Mouse (Mus musculus) cerebellum, adult 9-11 months (tissue): ENCODE measurements around the gene Sowahd.
"Not testable (repeated sequence)": the region's sequence is repeated elsewhere in the genome, so short reads cannot be mapped to it uniquely, and the experiment has no call there.

Experiments used
- DNase-seq: peaks from one replicate; pipeline ENCODE4 v3.0.0; 2022

The Sowahd gene

DNA sequence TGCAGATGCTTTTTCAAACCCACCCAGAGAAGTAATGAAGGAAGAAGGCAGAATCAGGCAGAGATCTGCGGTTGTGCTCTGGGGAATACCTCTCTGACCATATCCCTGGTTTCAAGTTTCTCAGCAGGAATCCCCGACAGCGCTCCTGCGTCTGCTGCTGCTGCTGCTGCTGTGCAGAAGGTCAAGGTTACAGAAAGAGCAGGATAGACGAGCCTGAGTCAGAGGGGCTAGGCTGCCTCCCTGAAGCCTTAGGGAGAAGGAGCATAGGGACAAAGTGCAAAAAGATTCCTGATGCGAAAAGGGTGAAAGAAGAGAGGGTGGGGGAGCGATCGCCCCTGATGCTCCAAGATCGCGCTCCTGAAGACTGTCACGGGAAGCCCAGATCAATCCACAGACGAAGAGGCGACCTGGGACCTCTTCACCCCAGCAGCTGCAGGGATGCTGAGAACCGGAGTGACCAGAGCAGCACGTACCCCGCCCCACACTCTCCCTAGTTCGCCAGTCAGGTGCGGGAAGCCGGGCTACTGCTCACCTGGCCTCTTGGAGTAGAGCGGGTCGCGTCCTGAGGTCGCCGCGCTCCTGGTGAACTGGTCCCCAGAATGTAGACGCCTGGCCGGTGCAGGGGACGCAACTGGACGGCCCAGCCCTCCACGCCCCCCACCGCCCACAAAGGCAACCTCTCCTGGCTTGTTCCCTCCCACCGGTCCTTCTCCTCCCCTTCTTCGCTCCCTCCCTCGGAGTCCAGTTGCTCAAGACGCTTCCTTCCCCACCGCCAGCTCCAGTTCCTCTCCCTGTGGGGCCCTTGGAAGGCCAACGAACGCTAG, at the start of gene Sowahd:
Gene Sowahd (plus strand): TSS at position 780 of the 824 bp plus-strand sequence.
- DNase-seq = no peak

DNA sequence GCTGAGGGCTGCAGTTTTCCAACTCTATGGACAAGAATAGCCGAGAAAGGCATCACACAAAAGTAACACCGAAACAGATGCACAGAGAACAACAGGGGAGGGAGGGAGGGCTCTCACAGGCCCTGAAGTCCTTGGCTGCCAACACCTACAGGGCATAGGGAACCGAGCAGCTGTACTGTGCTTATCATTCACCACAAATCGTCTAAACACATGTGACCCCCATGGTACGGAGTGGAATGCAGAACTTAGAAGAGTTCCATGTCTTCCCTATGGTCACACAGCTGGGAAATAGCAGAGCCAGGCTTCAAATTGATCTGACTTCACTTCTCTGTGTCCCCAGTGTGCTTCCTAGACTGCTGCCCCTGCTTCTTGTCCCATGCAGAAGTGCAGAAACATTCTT, 34.8 kb upstream of the Sowahd start:
- no peak for DNase-seq

DNA sequence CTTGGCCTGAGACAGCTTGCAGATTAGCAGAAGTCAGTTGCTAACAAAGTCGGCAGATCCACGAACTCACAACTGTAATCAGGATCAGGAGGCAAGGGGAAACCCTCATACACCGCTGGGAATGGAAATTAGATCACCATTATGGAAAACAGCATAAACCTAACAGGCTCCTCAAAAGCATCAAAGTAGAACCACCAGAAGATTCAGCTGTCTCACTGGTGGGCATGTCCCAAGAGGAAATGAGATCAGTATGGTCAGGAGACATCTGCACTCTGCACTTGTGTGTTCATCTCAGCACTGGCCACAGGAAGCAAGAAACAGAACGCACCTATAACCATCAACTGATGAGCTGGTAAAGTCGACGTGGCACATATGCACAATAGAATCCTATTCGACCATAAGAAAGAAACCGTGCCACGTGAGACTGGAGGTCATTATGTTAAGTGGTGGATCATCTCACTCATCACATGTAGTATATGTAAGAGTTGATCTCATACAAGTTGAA, 30.4 kb upstream of the Sowahd start:
- DNase-seq = no peak

DNA sequence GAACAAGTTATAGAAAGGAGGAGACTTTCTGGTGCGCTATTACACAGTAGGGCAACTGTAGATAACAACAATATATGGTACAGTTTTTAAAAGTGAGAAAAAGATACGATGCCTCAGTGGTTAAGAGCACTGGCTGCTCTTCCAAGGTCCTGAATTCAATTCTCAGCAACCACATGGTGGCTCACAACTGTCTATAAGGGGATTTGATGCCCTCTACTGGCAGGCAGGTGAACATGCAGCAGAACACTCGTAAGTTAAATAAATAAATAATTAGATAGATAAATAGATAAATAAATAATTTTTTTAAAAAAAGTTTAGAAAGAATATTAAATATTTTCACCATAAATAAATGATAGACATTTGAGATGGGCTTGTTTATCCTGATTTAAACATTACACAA, 29.6 kb upstream of the Sowahd start:
- no peak for DNase-seq

DNA sequence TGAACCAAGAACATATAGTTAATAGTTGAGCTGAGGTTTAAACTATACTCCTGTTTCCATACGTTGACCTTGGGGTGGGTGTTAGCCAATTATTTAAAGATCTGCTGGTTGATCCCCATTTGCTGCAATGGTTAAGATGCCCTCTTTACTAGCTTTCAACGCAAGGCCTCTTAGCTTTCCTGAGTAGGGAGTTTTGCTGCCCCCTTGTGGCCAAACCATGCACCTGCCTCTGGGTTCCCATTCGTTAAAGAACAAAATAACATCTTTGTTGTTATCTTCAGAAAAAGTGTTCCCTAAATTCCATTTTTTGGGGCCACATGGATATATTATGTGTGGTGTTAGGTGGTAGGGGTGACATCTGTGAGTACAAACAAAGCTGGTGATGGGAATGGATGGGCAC, 26.0 kb upstream of the Sowahd start:
- peak; percentile 48 for DNase-seq

DNA sequence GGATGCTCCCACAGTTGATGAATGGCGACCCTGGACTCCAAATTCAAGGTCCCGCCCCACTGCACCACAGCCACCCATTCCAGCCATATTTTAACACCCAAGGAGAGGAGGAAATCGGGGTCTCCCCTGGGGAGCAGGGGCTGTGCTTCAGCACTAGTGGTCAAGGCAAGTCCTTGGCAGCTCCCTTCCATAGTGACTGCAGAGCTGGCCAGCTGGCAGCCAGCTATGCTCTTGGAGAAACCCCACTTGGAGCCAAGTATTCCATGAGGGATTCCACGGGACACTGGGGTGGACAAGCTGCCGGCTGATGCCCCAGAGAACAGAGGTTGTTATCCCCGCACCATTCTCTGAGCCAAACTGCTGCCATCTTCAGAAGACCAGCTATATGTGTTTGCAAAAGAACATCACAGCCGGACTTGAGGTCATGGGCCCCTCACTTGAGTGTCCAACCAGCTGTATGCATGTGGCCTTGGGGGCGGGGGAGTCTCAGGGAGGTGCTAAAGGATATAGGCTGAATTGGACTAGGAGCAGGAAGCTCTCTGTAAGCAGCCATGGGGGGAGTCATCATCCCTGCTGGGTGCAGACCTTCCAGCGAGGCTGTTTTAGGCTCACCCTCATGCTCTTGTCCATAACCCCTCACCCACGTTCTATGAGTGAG, 24.9 kb upstream of the Sowahd start:
- DNase-seq = no peak

DNA sequence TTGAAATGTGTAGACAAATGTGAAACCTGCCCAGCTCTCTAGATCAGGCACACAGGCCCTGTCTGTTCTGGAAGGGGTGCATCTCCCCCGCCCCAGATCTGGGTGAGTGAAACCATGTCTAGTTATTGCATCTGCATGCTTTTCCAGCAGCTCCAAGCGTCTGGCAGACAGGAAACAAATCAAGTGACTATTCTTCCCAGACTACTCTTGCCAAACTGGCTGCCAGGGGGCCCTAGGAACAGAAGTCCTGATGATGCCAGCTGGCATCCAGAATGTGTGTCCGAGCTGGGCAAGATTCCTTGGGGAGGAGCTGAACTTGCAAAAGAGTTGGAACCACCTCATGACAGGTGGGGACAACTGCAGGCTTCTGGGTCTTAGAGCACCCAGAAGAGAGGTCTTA, 20.3 kb upstream of the Sowahd start:
- peak; percentile 27 for DNase-seq

DNA sequence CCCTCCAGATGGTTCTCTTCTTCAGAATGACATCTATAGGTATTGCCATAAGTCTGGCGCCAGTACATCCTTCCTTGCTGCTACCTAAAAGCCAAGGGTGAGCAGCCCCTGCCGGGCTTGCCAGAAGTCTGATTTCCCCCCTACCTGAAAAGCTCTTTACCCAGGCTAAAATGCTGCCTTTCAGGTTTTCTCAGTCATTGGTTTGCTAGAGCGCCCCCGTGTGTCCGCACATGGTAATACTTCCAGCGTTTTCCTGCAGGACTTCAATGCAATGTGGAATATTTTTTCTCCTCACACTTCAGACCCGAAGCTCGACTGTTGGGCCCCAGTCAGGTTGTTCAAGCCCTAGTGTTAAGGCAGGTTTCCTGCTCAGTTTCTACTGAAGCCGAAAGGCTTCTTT, 5.9 kb upstream of the Sowahd start:
- peak; percentile 25 for DNase-seq

DNA sequence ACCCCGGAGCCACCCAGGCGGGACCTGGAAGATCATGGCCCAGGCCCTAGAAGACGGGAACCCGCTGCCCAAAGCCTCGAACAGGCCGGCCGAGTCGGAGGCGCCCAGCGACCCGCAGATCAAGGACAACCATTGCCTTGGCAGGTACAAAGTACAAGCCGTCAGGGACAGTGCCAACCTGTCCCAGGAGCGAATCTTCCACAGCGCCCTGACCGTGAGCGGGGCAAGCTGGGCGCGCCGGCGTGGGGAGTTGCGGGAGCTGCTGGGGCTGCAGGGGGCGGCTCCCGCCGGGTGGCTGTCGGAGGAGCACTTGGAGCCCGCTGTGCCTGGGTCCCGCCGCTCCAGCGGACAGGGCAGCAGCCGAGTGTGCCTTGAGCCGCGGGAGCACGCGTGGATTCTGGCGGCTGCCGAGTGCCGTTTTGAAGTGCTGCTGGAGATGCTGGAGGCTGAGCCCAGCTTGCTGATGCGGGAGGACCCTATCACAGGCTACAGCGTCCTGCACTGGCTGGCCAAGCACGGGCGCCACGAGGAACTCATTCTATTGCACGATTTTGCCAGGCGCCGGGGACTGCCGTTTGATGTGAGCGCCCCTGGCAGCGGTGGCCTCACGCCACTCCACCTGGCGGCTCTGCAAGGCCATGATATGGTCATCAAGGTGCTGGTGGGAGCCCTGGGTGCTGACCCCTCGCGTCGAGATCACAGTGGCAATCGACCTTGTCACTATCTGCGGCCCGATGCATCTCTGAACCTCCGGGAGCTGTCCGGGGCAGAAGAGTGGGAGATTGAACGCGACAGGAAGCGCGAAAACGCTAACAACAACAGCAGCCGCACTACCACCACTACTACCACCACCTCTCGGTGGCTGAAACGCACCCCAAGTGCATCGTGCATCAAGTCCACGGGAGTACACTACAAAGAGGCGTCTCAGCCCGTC, 512 bp downstream of the Sowahd start:
- DNase-seq = peak; percentile 1

DNA sequence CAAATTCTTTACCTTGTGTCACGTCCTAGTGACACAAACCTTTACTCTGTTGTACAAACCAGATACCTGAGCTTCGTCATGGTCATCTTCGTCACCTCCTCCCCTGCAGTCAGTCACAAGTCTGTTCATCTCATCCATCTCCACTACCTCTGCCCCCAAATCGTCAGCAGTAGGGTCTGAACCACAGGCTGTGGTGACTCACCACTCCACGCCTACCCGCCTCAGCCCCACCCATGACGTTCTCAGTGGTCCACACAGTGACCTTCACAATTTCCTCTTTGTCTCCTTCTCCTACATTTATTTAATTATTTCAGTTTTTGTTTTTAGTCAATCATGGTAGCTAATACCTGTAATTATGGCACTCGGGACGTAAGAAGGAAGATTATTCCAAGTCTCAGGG, 15.3 kb downstream of the Sowahd start:
- DNase-seq = no peak

DNA sequence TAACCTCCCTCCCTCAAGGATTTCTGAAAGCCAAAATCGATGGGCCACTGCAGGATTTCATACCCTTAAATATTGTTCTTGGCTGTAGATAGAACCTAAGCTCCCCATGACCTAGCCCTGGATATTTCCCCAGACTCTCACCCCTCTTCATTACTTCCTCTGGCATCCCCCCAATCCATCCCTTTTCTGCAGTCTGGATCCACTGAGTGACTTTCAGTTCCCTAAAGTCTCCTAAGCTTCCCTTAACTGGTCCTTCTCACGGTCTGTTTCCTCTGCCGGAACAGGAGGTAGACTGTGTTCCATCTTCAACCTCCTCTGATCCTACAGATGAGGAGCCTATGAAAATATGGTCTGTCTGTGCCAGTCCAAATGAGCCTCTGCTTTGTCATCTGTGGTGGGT, 18.7 kb downstream of the Sowahd start:
- DNase-seq = no peak

DNA sequence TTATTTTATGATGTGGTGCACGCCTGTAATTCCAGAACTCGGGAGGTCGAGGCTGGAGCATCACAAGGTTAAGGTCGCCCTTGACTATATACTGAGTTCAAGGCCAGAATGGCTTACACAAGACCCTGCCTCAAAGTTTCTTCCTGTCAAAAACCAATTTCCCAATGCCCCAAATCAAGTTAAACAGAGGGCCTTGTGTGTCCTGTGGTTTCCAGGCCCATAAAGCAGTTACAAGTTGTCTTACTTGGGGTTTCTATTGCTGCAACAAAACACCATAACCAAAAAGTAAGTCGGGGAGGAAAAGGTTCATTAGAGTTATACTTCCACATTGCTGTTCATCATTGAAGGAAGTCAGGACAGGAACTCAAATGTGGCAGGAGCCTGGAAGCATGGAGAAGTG, 20.1 kb downstream of the Sowahd start:
- DNase-seq = no peak

DNA sequence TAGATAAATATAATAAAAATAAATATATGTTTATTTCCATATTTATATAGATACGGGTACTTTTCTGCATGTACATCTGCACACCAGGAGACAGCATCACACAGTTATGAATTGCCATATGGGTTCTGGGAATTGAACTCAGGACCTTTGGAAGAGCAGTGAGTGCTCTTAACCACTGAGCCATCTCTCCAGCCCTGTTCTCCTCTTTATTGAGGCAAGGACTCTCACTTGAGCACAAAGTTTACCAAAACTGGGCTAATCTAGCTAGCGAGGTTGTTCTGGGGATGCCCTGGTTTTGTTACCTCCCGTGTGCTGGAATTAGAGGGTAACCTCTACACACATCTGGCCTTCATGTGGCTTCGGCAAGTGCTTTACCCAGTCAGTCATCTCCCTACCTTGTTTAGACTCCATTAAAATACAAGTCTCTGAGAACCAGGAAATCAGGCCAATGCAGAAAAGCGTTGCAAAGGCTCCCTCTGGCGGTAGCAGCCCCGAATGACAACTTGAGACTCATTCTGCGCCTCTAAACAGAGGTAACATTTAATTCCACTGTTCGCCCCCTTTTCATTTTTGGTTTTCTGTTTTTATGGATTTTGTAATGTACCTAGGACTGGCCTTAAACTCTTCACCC, 25.7 kb downstream of the Sowahd start:
- DNase-seq = peak; percentile 34

DNA sequence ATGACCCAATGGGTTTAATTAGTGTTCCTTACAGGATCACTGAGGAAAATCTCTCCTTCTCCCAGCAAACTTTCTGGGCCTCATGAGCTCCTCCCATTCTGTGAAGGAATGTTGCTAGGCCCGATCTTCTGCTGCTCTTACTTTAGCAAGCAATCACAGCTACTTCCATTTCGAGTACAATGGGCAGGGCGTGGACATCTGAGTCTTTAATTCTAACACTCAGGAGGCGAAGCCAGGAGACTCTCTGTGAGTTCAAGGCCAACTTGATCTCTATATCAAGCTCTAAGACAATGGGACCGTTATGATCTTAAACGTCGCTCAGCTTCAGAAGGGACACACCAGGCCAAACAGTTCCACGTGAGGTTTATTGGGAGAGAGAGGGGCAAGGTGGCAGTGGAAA, 28.0 kb downstream of the Sowahd start:
- DNase-seq = no peak

DNA sequence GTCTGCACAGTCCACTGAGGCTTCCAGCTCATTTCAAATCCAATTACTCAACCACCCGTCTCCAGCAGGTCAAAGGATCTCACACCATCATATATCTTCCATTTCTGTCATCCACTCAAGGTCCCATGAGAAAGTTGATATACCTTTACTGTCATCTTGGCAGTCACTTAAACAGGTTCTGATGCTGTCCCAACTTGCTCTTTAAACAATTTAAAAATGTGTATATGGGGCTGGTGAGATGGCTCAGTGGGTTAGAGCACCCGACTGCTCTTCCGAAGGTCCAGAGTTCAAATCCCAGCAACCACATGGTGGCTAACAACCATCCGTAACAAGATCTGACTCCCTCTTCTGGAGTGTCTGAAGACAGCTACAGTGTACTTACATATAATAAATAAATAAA, 31.7 kb downstream of the Sowahd start:
- not testable (repeated sequence) for DNase-seq

DNA sequence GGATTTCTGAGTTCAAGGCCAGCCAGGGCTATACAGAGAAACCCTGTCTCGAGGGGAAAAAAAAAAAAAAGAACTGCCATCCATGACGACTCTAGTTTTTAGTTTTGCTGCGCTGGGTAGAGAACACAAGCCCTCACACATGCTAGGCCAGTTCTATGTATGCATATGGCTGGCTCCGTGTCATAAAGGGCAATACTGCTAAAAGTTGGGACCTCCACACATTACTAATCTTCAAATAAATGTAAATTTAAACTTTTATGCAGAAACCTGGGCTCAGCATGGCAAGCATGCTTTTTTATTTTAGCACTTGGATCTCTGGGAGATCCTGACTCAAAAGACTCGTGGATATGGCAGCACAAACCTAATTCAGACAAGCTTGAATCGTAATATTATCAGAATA, 32.5 kb downstream of the Sowahd start:
- no peak for DNase-seq

DNA sequence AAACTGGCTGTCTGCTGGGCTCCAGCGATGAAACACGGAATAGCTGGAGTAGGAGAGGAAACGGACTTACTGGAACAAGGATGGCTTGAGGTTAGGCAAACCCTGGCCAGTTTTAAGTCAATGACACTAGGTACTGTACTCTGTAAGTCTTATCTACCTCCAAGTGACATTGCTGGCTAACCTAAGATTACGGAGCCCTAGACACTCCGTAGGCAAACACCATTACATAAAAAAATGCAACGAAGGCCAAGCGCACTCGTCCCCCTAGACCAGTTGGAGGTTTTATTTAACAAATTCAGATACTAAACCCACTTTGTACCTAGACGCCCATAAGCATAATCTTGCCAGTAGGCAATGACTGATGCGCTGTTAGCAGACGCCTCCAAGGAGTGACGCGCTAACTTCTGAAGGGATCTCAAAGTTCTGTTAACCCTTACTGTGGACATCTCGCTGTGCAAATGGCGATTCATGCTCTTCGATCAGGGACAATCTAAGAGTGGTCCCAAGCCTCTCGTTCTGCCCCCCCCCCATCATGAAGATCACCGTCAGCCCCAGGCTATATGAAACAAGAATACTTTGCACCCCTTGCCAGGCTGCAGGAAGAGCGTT, 35.8 kb downstream of the Sowahd start:
- peak; percentile 31 for DNase-seq

DNA sequence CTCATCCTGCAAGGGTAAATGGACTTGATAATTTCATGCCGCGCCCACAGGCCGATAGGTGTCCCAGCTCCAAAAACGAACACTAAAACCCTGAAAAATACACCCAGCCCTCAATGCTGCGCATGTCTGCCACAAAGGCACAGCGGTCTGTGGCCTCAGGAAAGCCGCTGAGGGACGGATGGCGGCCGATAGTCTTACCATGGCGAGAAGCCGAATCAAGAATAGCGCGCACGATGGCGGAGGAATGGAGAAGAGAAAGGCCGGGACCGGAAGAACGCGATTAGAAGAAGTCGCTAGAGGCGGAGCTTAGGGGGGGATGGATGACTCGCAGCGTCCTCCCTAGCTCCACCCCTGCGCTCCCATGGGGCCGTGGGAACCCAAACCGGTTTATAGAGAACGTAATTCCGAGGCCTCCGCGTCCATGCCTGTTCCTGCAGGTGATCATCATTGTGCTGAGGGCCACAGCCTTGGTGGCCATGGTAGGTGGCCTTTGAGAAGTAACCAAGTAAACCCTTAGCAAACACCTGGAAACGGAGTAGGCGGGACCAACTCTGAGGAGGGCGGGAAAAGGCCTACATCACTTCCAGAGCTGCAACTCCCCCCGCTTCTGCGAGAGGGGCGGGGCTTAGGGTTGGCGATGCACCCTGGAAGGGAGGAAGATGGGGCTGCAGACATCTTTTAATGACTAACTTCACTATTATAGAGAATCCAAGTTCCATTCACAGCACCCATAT, 36.4 kb downstream of the Sowahd start, which contains the start of gene Rpl39:
Gene Rpl39 (minus strand): TSS at position 476 of the 734 bp plus-strand sequence.
- peak; percentile 92 for DNase-seq

DNA sequence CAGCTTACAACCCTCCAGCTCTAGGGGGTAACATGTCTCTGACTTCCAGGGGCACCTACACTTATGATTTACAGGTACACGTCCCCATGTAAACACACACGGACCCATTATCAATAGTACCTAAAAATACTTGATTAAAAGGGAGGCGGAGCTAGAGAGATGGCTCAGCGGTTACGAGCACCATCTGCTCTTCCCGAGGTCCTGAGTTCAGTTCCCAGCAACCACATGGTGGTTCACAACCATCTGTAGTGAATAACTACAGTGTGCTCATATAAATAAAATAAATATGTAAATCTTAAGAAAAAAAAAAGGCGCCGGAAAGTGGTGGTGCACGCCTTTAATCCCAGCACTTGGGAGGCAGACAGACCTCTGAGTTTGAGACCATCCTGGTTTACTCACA, 37.0 kb downstream of the Sowahd start:
- no peak for DNase-seq

DNA sequence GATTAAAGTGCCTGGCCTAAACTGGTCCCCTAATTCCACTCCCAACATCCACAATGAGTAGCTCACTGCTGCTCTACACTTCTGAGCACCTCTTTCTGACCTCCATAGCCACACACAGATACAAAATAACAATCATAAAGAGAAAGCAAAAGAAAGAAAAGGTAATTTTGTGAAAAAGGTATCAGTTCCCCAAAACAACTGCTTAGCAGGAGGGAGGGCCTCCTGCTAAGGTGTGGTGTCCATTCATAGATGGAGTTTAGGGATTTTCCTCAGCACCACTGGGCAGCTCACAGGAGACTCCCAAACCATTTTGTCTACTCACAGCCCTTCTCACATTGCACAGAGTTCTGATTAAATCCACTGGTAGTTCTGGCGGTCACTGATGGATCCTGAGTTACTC, 40.1 kb downstream of the Sowahd start:
- no peak for DNase-seq

DNA sequence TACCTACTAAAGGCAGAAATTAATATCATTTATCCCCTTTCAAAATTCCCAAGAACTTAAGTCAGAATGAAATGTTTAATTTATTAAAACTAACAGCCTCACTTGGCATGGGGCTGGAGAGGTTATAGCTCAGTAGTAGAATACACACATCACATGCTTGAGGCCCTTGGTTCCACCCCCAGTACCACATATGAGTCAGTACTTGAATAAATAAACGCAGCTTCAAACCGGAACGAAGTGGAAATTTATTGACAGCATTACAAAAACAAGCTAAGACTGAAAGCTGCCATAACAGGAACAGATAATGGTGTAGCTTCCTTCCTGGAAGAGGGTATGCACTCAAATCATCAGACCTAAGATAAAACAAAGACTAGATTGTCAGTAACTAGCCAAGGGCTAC, 42.8 kb downstream of the Sowahd start:
- DNase-seq = no peak
